Mouse (Mus musculus) E14TG2a.4 (cell line): ENCODE data around the gene Mmel1.

ENCODE experiments used
- CTCF ChIP-seq: conservative IDR thresholded peaks from 2 replicates; pipeline ENCODE4 v1.5.1; 2014; ENCODE audit warnings: low read length
- NANOG ChIP-seq: IDR thresholded peaks from 2 replicates; pipeline ENCODE4 v1.6.1; 2014; ENCODE audit warnings: borderline replicate concordance, low read length, mixed read lengths
- POU5F1 ChIP-seq: IDR thresholded peaks from 2 replicates; pipeline ENCODE4 v1.6.1; 2014; ENCODE audit warnings: low read length, borderline replicate concordance

DNA sequence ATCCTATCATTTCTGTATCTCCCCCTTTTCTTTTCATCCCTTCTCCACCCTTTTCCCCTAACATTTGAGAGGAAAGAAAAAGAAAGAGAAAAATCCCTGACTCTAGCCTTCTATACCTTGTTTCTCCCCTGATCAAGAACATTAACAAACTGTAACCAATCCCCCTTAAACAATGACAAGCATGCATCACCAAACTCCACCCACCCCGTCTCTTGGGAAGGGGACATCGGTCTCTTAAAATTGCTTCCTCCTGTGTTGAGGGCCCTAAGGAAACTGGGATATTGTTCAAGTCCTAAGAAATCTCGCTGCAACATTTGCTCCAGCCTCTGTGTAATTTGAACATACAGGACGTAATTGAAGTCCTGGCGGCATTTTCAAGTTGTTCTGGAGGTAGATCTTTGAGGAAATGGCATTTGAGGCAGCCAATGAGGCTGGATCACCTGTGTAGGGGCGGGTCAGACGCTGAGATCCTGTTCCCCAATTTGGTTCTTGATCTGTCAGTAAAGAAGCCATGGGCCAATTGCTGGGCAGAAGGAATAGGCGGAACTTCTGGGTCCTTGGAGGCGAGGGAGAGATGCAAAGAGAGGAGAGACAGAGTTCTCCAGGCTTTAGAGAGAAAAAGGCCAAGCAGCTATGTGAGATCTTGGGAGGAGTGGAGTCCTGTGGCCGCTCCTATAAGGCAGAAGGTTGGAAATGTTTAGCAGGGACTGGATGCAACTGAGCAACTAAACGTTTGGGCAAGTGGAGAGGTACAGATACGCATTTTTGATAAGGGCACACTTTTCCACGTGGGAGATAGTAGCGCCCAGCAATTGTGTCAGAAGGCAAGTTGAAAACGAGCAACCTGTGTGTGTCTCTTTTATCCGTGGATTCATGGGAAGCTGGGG, 35.0 kb downstream of the Mmel1 start:
- TF ChIP-seq CTCF (no peak), NANOG (no peak), POU5F1 (no peak)
